Mouse (Mus musculus) thymus, adult 2 months (tissue): ENCODE data around the gene Mogat1. TPM values are rescaled to one million over a fixed set of nuclear protein-coding genes. Genes with fewer than 3 reads are reported as not detected.
A peak's percentile ranks its signal among the peaks of the same experiment; 100 is the strongest.
"Not testable (repeated sequence)": the region's sequence is repeated elsewhere in the genome, so short reads cannot be mapped to it uniquely, and the experiment has no call there.

ENCODE experiments used
- DNase-seq: peaks from one replicate; pipeline ENCODE4 v3.0.0; 2021
- H3K27ac ChIP-seq: fragments of 200-500 bp; 2 replicates; pipeline ENCODE4 v1.5.1; 2012; ENCODE audit warnings: low read length, control low read depth; ENCODE audit not compliant: control insufficient read depth, insufficient read depth
- H3K27me3 ChIP-seq: fragments of 200-500 bp; 2 replicates; pipeline ENCODE4 v1.6.1; 2012; ENCODE audit warnings: mild to moderate bottlenecking, low read length, moderate library complexity, mixed read lengths; ENCODE audit not compliant: control insufficient read depth, insufficient read depth
- H3K36me3 ChIP-seq: fragments of 200-500 bp; 2 replicates; pipeline ENCODE4 v1.6.1; 2012; ENCODE audit warnings: mild to moderate bottlenecking, low read length, moderate library complexity; ENCODE audit not compliant: control insufficient read depth, insufficient read depth
- H3K4me1 ChIP-seq: fragments of 200-500 bp; replicated peaks from 2 replicates; pipeline ENCODE4 v1.6.1; 2012; ENCODE audit warnings: low read length; ENCODE audit not compliant: control insufficient read depth, insufficient read depth
- H3K4me3 ChIP-seq: fragments of 200-500 bp; 2 replicates; pipeline ENCODE4 v1.5.1; 2012; ENCODE audit warnings: mild to moderate bottlenecking, low read length, control low read depth, moderate library complexity; ENCODE audit not compliant: control insufficient read depth, insufficient read depth
- CTCF ChIP-seq: fragments of 200-500 bp; IDR thresholded peaks from 2 replicates; pipeline ENCODE4 v1.5.1; 2012; ENCODE audit warnings: mild to moderate bottlenecking, control low read depth, low read length, moderate library complexity, borderline replicate concordance; ENCODE audit not compliant: control insufficient read depth, poor library complexity, insufficient read depth; ENCODE audit errors: extremely low read depth
- POLR2A ChIP-seq: fragments of 200-500 bp; IDR thresholded peaks from 2 replicates; pipeline ENCODE4 v1.6.1; 2012; ENCODE audit warnings: mild to moderate bottlenecking, low read length, control low read depth, moderate library complexity; ENCODE audit not compliant: control insufficient read depth, poor library complexity, insufficient read depth; ENCODE audit errors: extremely low read depth
- WGBS: fragments of 180-500 bp; shearing (Covaris S2); methylation state at CpG from one replicate; pipeline ENCODE4 v1.1.7; 2018; 5-methylcytosine and 5-hydroxymethylcytosine counted together
- polyA plus RNA-seq: library from polyadenylated mRNA; depleted of rRNA; stranded (reverse); fragments of >200 nt; gene quantifications from 2 replicates; pipeline ENCODE4 v1.2.3, GENCODE M21; 2012

The Mogat1 gene
- polyA plus RNA-seq, 1 experiment: 0.66 TPM

DNA sequence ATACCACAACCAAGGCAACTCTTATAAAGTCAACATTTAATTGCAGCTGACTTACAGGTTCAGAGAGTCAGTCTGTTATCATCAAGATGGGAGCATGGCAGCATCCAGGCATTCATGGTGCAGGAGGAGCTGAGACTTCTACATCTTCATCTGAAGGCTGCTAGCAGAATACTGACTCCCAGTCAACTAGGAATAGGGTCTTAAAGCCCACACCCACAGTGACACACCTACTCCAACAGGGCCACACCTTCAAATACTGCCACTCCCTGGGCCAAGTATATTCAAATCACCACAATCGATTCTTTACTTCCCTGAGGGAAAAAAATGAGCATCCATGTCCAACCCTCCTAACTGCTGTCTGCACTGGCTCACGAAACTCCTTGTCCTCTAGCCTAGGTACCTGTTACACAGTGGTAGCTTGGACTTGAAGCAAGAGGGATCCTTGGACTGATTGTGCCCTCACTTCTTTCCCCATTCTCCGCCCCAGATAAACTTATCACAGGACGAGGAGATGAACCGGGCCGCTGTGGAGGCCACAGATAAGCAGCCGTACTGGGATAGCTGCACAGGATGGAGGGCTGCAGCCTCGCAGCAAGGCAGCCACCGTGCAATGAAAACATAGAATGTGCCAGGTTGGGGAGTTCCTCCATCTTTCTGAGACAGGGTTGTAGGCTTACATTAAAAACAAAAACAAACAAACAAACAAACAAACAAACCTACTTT lies 23.8 kb downstream of the Mogat1 start:
- H3K27me3 ChIP-seq: no peaks in the 10 kb centered on the region
- WGBS: 96% methylated on average over 9 of the region's 9 CpGs
- peaks cover 14% of the 10 kb centered on the region for H3K4me1 ChIP-seq
- TF ChIP-seq POLR2A (no peak), CTCF (no peak)
- no peaks in the 10 kb centered on the region for H3K36me3 ChIP-seq
- no peak overlapping the region for H3K4me3 ChIP-seq
- no peak overlapping the region for H3K27ac ChIP-seq
- no peak for DNase-seq

DNA sequence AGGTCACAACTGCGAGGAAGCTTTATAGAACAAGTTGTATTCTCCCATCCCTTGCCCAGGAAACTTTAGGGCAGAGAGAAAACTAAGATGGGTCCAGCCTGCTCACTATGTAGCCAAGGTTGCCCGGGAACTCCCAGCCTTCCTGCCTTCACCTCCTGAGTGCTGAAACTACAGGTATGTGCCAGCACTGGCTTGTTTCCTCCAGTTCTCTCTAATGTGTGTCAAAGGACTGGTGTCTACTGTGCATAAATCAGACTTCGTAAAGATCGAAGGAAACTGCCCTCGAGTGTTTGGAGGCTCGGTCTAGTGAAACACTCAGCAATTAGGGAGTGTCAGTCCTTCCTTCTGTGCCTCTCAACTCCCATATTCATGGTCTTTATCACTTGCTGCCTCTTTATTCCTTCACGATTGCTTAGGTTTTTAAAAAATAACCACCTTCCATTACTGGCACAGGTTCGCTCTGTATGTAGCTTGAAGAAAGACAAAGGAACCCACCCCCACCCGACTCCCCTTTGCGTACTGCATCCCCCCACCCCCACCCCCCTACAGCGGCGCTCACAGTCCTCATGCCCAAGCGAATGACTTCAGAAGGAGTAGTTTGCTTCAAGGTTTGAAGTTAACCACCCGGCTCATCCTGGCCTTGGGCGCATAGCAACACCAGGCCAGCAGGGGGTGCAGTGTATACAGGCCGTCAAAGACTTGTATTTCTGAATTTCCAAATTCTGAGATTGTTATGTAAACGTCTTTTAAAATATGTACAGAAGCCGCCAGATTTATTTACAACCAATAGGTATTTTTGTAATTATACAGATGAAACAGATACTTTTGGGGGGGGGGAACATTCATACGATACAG lies 25.7 kb downstream of the Mogat1 start:
- no peaks in the 10 kb centered on the region for H3K36me3 ChIP-seq
- no peak overlapping the region for H3K27ac ChIP-seq
- H3K27me3 ChIP-seq: no peaks in the 10 kb centered on the region
- TF ChIP-seq CTCF (peak; percentile 82), POLR2A (no peak)
- peak; percentile 88 for DNase-seq
- WGBS: 30% methylated on average over 19 of the region's 19 CpGs
- peaks cover 14% of the 10 kb centered on the region for H3K4me1 ChIP-seq
- H3K4me3 ChIP-seq: no peak overlapping the region

DNA sequence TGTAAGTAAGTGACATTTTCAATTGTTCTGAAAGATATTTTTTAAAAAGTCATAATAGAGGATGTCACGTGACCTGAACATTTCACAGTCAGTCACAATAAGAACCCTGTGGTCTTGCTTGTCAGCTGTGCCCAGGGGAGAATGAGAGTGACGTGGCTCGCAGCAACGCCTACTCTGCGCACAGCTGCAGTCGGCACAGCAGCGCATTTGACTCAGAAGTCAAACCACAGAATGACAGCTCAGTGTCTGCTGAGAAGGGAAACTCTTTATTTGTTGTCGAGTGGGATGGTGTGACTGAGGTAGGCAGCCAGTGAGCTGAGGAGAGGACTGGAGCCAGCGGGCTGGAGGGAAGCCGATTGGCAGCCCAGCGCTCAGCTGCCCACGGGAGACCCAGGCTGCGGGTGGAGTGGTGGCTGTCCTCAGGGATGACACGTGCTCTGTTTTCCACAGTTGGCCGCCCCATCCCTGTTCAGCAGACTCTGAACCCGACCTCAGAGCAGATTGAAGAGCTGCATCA lies 26.8 kb downstream of the Mogat1 start:
- Histone ChIP-seq H3K27me3 (no peaks in the 10 kb centered on the region), H3K4me1 (peaks cover 14% of the 10 kb centered on the region), H3K36me3 (no peaks in the 10 kb centered on the region), H3K27ac (peak overlapping the region; percentile 98), H3K4me3 (peak overlapping the region; percentile 45)
- TF ChIP-seq POLR2A (0 out of 2 replicates have a peak, but pooled peaks have one; percentile 37), CTCF (peak; percentile 52; the same call in 1 of the 2 replicates)
- DNase-seq: peak; percentile 78
- under 1% methylated on average over 16 of the region's 16 CpGs for WGBS

DNA sequence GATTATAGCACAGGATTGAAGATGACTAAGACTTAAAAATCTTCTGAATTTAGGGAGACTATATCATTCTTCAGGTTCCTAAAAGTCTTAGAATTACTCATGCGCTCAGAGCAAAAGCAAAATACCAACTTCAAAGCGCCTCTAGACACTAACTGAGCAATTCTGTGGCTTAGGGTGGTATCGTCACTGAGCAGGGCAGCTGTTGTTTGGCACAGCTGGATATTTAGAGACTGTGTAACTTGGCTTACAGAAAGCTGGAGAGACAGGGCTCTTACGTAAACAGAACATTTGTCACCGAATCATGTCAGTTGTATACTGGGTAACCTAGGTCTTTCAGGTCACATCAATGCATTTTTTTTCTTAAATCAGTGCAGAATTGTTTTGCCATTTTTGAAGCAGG lies 27.6 kb downstream of the Mogat1 start:
- no peak for TF ChIP-seq POLR2A
- peak; percentile 11 for DNase-seq

DNA sequence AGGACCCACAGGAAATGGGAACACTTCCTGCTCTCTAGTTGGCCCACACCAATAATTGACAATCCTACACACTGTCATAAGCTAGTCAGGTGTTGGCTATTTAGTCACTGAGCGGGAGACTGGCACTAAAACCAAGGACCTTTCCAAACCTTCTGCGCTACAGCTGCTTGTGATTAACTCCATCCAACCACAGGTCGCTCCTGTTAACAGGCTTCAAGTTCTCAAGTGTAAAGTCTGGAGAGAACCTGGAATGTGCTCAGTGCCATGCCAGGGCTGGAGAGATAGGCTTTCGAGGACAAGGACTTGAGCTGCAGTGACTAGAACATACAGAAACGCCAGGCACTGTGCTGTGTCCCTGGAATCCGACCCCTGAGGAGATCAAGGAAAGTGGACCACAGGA lies 28.4 kb downstream of the Mogat1 start:
- Histone ChIP-seq H3K27ac (no peak overlapping the region), H3K4me3 (no peak overlapping the region), H3K27me3 (no peaks in the 10 kb centered on the region), H3K4me1 (peaks cover 14% of the 10 kb centered on the region), H3K36me3 (no peaks in the 10 kb centered on the region)
- 93% methylated on average over 6 of the region's 6 CpGs for WGBS
- no peak for TF ChIP-seq POLR2A
- TF ChIP-seq CTCF: no peak
- no peak for DNase-seq

More for the DNA sequence above, 27.6 kb downstream of the Mogat1 start:
- WGBS: 13% methylated on average over 5 of the region's 5 CpGs
- H3K27ac ChIP-seq: peak overlapping the region; percentile 60; the same call in 1 of the 2 replicates
- H3K4me1 ChIP-seq: peaks cover 14% of the 10 kb centered on the region
- no peak overlapping the region for H3K4me3 ChIP-seq
- no peaks in the 10 kb centered on the region for H3K36me3 ChIP-seq
- no peaks in the 10 kb centered on the region for H3K27me3 ChIP-seq

DNA sequence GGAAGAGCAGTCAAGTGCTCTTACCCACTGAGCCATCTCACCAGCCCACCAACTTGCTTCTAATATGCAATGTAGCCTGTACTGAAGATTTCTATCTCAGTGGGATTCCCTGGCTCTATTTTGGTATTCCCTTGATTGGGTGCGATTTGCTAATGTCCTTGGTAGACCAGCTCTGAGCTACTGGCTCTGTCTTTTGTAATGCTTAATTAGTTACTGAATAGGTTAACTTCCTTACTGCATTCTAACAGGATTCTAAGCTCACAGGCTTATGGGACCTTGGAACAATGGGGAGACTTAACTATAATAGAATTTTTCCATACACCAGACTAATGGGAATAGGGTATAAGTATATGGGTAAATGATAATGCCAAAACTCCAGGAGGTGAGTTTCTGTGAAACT lies 32.8 kb downstream of the Mogat1 start:
- not testable (repeated sequence) for DNase-seq, H3K27me3 ChIP-seq, H3K36me3 ChIP-seq, H3K27ac ChIP-seq, H3K4me1 ChIP-seq, H3K4me3 ChIP-seq
- WGBS: 100% methylated on average over 1 of the region's 1 CpGs

DNA sequence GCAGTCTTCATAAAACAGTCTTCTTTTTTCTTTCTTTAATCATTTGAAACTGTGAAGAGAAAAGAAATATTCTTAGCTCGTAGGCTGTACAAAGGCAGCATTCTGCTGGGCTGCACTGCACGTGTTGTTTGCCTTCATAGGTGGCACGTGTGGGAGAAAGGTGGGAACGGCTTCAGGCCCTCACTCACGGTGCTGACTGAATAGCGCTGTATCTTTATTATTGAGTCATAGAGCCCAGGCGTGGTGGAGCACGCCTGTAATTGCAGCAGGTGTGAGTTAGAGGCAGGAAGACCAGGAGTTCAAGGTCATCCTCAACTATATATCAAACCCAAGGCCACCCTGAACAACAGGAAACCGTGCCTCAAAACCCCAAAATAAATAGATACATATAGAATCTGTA lies 35.5 kb downstream of the Mogat1 start:
- DNase-seq: no peak
- no peaks in the 10 kb centered on the region for H3K27me3 ChIP-seq
- no peak overlapping the region for H3K27ac ChIP-seq
- H3K36me3 ChIP-seq: no peaks in the 10 kb centered on the region
- TF ChIP-seq CTCF: no peak
- no peak for TF ChIP-seq POLR2A
- H3K4me3 ChIP-seq: no peak overlapping the region
- 92% methylated on average over 9 of the region's 9 CpGs for WGBS
- H3K4me1 ChIP-seq: no peaks in the 10 kb centered on the region
